Mouse (Mus musculus) stomach, embryonic 16.5 days (tissue): ENCODE data around the gene Cavin3. TPM values are rescaled to one million over a fixed set of nuclear protein-coding genes. Genes with fewer than 3 reads are reported as not detected.

Source experiments
- ATAC-seq: fragments of 200-750 bp; cut with Nextera tagmentation; 2 replicates; pipeline ENCODE4 v1.8.0; 2017; ENCODE audit warnings: moderate number of reproducible peaks, moderate TSS enrichment; ENCODE audit not compliant: insufficient read depth, low FRiP score
- H3K27ac ChIP-seq: fragments of 300-500 bp; sonication (generic); 2 replicates; pipeline ENCODE4 v1.5.1; 2014; ENCODE audit warnings: low read length
- H3K27me3 ChIP-seq: fragments of 300-500 bp; sonication (generic); 2 replicates; pipeline ENCODE4 v1.6.1; 2014; ENCODE audit warnings: low read length, control low read depth, mixed read lengths; ENCODE audit not compliant: control insufficient read depth, insufficient read depth
- H3K36me3 ChIP-seq: fragments of 300-500 bp; sonication (generic); 2 replicates; pipeline ENCODE4 v1.6.1; 2014; ENCODE audit warnings: low read length; ENCODE audit not compliant: control insufficient read depth, insufficient read depth
- H3K4me1 ChIP-seq: fragments of 300-500 bp; sonication (generic); 2 replicates; pipeline ENCODE4 v1.6.1; 2014; ENCODE audit warnings: low read length, control low read depth, mixed read lengths; ENCODE audit not compliant: control insufficient read depth, insufficient read depth
- H3K4me2 ChIP-seq: fragments of 300-500 bp; sonication (generic); 2 replicates; pipeline ENCODE4 v1.6.1; 2014; ENCODE audit warnings: low read depth, low read length, mixed read lengths
- H3K4me3 ChIP-seq: fragments of 300-500 bp; sonication (generic); replicated peaks from 2 replicates; pipeline ENCODE4 v1.5.1; 2014; ENCODE audit warnings: mild to moderate bottlenecking, low read length
- H3K9ac ChIP-seq: fragments of 300-500 bp; sonication (generic); 2 replicates; pipeline ENCODE4 v1.6.1; 2014; ENCODE audit warnings: low read length
- H3K9me3 ChIP-seq: fragments of 300-500 bp; sonication (generic); replicated peaks from 2 replicates; pipeline ENCODE4 v1.6.1; 2016; ENCODE audit warnings: low read length, control low read depth; ENCODE audit not compliant: control insufficient read depth
- WGBS: fragments of 180-500 bp; shearing (Covaris S2); extraction: QIAGEN DNeasy Blood & Tissue Kit; methylation state at CpG from one replicate; pipeline ENCODE4 v1.1.7; 2014; 5-methylcytosine and 5-hydroxymethylcytosine counted together
- polyA plus RNA-seq: library from polyadenylated mRNA; unstranded; fragments of >200 nt; fragmentation: Nextera tagmentation; extraction: Ambion mirVana; gene quantifications from 2 replicates; pipeline ENCODE4 v1.2.1, GENCODE M21; 2015

The Cavin3 gene
- polyA plus RNA-seq, 1 experiment from 2014 or later = 135 TPM

DNA sequence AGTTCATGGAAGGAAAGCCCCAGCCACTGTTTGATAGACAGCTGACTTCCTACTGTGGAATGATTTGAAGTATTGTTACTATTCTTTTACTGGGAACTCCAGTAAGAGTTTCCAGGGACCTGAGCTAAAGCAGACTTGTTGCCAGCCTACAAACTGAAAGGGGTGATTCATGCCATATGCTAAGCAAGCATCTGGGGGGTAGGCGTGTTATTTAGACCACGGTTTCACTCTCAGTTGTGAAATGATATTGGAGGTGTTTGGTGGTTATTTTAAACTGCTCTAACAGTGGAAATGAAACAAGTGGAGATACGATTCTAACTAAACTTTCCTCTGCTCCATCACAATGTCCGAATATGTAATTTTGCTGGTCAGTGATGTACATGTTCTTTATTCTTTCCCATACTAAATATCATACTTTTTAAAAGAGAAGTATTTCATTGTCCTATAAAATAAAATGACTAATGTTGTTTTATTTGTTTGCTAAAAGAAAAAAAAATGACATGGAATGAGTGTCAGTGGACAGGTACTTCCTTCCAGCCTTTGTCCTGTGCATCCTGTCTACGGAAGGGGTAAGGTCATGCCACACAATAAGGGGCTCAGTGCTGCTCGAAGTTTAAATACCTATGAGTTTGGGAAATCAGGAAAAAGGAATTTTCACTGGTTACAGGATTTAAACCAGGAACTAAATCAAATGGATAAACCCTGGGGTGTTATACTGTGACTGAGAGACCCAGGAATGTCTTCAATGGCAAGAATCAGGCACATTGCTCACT is 5.2 kb upstream of the Cavin3 start:
- WGBS = 73% methylated on average over 6 of the region's 6 CpGs

DNA sequence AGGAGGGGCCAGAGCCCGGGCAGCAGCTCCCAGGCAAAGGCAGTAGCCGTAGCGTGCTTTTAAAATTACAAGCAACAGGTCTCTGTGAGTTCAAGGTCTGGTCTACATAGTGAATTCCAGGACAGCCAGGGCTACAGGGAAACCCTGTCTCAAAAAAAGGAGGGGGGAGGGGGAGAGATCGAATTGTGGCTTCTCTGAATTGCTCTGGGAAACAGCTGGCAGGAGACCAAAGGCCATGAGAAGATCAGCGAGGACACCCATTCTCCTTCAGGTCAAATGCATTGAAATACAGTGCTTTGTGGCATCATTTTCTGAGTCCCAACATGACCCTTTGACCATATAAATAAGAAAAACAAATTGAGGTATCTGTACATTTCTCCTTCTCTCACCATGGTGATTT is 2.9 kb upstream of the Cavin3 start:
- Histone ChIP-seq H3K9me3 (no peaks in the 10 kb centered on the region), H3K4me3 (no peak overlapping the region), H3K36me3 (no peaks in the 10 kb centered on the region), H3K4me1 (peaks cover 11% of the 10 kb centered on the region; the same call in 1 of the 2 replicates), H3K9ac (no peak overlapping the region), H3K27ac (no peak overlapping the region), H3K27me3 (no peaks in the 10 kb centered on the region), H3K4me2 (no peak overlapping the region)
- ATAC-seq = no peak
- WGBS = 57% methylated on average over 5 of the region's 5 CpGs

More for the DNA sequence above, 5.2 kb upstream of the Cavin3 start:
- Histone ChIP-seq H3K4me1 (peaks cover 2% of the 10 kb centered on the region; the same call in 1 of the 2 replicates), H3K27ac (no peak overlapping the region), H3K9ac (no peak overlapping the region), H3K9me3 (no peaks in the 10 kb centered on the region), H3K4me2 (no peak overlapping the region), H3K27me3 (no peaks in the 10 kb centered on the region), H3K4me3 (no peak overlapping the region), H3K36me3 (no peaks in the 10 kb centered on the region)
- ATAC-seq = no peak

DNA sequence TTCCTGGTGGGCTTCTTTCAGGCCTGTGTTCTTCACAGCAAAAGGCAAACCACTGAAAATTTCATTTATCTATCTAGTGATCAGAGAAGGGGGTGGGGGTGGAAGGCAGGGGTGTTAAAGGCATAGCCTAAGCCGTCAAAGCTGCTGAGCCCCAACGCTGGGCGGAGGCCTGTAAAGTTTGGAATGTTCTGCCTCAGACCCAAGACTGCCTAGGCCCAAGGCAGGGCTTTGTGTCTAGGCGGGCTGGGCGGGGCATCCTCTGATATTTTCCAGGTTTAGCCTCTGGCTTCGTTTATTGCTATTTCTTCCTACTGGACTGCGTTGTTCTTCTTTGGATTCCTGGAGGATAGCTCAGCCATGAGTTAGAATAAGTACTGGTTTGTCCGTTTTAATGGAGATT is 326 bp upstream of the Cavin3 start:
- no peaks in the 10 kb centered on the region for H3K27me3 ChIP-seq
- peak overlapping the region; percentile 94 for H3K27ac ChIP-seq
- 30% methylated on average over 8 of the region's 8 CpGs for WGBS
- ATAC-seq = peak; percentile 85
- H3K9ac ChIP-seq = peak overlapping the region; percentile 89
- no peaks in the 10 kb centered on the region for H3K36me3 ChIP-seq
- H3K9me3 ChIP-seq = no peaks in the 10 kb centered on the region
- peak overlapping the region; percentile 60 for H3K4me3 ChIP-seq
- peak overlapping the region; percentile 80 for H3K4me2 ChIP-seq
- peaks cover 11% of the 10 kb centered on the region; the same call in 1 of the 2 replicates for H3K4me1 ChIP-seq

DNA sequence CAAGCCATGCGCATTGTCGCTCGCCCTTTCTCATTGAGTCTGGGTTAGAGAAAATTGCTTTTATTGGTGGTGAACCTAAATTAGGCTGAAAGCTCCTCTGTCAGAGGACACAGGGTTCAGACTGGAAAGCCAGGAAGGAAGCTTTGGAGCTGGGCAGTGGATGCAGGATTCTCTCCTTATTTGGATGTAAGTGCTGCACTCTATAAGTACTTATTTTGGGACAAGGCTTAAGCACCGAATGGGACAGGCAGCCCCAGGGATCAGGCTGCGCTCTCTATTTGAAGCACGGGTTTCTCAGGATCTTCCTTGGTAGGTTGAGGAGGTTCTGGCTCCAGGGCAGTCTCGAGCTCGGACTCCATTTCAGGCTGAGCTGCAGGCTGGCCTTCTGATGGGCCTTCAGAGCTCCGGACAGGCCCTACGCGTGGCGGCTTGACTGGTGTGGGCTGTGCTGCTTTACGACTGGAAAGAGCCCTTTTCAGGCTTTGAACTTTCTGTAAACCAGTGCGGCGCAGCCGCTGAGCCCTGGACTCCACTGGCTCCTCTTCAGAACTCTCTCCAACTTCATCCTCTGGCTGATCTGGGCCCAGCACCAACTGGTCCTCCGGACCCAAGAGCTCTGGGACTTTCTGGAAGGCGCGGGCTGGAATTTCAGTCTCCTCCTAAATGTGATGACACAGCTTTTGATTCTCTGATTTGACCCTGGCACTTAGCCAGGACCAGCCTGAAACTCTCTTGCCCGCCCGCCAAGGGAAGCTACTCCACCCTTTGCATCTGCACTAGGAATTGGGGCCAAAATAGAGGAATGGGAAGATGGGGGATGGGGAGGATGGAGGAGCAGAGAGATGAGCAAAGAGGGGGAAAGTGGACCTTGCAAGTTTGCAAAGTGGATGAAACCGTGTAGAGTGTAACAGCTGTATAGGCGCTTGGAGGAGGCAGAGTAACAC is 1.3 kb downstream of the Cavin3 start:
- Histone ChIP-seq H3K4me2 (peak overlapping the region; percentile 80), H3K9ac (peak overlapping the region; percentile 89), H3K36me3 (no peaks in the 10 kb centered on the region), H3K9me3 (no peaks in the 10 kb centered on the region), H3K4me3 (peak overlapping the region; percentile 60), H3K27me3 (no peaks in the 10 kb centered on the region), H3K27ac (peak overlapping the region; percentile 94), H3K4me1 (peaks cover 11% of the 10 kb centered on the region; the same call in 1 of the 2 replicates)
- WGBS = 53% methylated on average over 23 of the region's 23 CpGs
- peak; percentile 5; the same call in 1 of the 2 replicates for ATAC-seq

DNA sequence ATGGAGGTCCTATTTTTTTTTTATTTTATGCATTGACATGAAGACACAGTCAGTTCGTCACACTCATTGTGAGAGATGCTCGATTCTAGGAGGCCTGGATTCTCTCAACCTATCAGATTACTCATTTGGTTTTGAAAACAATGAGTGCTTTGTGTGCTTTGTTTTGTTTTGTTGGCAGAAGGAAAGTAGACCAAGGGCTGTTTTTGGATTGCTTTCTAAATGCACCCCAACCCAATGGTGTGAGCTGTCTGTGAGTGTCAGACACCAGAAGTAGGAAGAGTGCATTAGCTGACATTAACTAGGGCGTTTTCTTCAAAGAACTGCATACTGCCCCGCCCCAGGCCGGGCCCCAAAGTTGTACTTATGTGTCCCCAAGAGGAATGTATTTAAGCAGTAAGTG is 2.0 kb downstream of the Cavin3 start:
- Histone ChIP-seq H3K27ac (peak overlapping the region; percentile 94; the same call in 1 of the 2 replicates), H3K4me3 (no peak overlapping the region)
- 69% methylated on average over 5 of the region's 5 CpGs for WGBS

DNA sequence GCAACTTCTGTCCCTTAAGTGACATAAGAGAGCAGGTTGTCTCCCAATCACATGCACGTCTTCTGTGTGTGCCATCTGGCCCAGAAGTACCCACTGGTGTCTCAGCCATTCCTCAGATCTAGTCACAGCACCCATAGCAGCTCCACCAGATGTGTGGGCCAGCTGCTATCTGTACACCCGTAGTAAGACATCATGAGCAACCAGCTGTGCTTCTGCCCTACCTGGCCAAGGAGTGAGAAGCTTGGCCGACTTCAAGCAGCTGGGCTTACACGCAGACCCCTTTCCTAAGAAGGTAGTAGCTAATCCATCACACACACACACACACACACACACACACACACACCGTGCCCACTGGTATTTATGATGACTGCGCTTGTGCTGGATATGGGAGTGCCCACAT is 2.9 kb downstream of the Cavin3 start:
- Histone ChIP-seq H3K36me3 (no peaks in the 10 kb centered on the region), H3K9ac (no peak overlapping the region), H3K4me1 (peaks cover 11% of the 10 kb centered on the region; the same call in 1 of the 2 replicates), H3K27me3 (no peaks in the 10 kb centered on the region), H3K4me2 (no peak overlapping the region), H3K9me3 (no peaks in the 10 kb centered on the region), H3K27ac (no peak overlapping the region), H3K4me3 (no peak overlapping the region)
- WGBS = 83% methylated on average over 6 of the region's 6 CpGs
- no peak for ATAC-seq

More for the DNA sequence above, 2.0 kb downstream of the Cavin3 start:
- no peaks in the 10 kb centered on the region for H3K9me3 ChIP-seq
- no peak for ATAC-seq
- peak overlapping the region; percentile 80 for H3K4me2 ChIP-seq
- no peaks in the 10 kb centered on the region for H3K27me3 ChIP-seq
- H3K9ac ChIP-seq = peak overlapping the region; percentile 89
- no peaks in the 10 kb centered on the region for H3K36me3 ChIP-seq
- peaks cover 11% of the 10 kb centered on the region; the same call in 1 of the 2 replicates for H3K4me1 ChIP-seq

GRCm38 (mm10) chr7:105478344-105478743 is 3.8 kb downstream of the Cavin3 start:
- H3K4me1 ChIP-seq = peaks cover 11% of the 10 kb centered on the region; the same call in 1 of the 2 replicates
- 78% methylated on average over 8 of the region's 8 CpGs for WGBS
- ATAC-seq = no peak
- no peak overlapping the region for H3K27ac ChIP-seq
- no peaks in the 10 kb centered on the region for H3K9me3 ChIP-seq
- H3K27me3 ChIP-seq = no peaks in the 10 kb centered on the region
- no peak overlapping the region for H3K4me3 ChIP-seq
- H3K4me2 ChIP-seq = no peak overlapping the region
- no peak overlapping the region for H3K9ac ChIP-seq
- no peaks in the 10 kb centered on the region for H3K36me3 ChIP-seq

GRCm38 (mm10) chr7:105477841-105478240 is 4.3 kb downstream of the Cavin3 start:
- Histone ChIP-seq H3K27ac (no peak overlapping the region), H3K4me1 (peaks cover 11% of the 10 kb centered on the region; the same call in 1 of the 2 replicates), H3K36me3 (no peaks in the 10 kb centered on the region), H3K4me2 (no peak overlapping the region), H3K4me3 (no peak overlapping the region), H3K27me3 (no peaks in the 10 kb centered on the region), H3K9ac (no peak overlapping the region), H3K9me3 (no peaks in the 10 kb centered on the region)
- ATAC-seq = no peak
- 58% methylated on average over 3 of the region's 3 CpGs for WGBS

DNA sequence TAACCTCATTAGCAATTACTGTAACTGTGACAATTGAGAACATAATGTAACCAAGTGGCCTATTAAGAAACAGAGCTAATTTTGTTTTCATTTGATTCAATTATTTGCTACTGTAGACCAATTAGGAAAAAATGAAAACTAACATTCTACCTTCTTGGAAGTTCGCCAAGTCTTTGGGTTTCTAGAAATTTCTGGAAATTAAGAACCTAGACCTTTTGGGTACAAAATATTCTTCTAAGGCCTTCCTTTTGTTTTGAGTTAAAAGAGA is 4.7 kb downstream of the Cavin3 start:
- H3K27me3 ChIP-seq = no peaks in the 10 kb centered on the region
- no peak overlapping the region for H3K4me2 ChIP-seq
- H3K9me3 ChIP-seq = no peaks in the 10 kb centered on the region
- H3K9ac ChIP-seq = no peak overlapping the region
- H3K27ac ChIP-seq = no peak overlapping the region
- H3K4me1 ChIP-seq = peaks cover 9% of the 10 kb centered on the region; the same call in 1 of the 2 replicates
- no peak overlapping the region for H3K4me3 ChIP-seq
- no peak for ATAC-seq
- no peaks in the 10 kb centered on the region for H3K36me3 ChIP-seq
- WGBS = 82% methylated on average over 1 of the region's 1 CpGs
